Mouse (Mus musculus) liver, adult (tissue): ENCODE measurements around the gene Acot9.

ENCODE experiments used
- GATA4 ChIP-seq: IDR thresholded peaks from 2 replicates; pipeline ENCODE4 v1.6.1; 2014; ENCODE audit warnings: mild to moderate bottlenecking, low read length; ENCODE audit not compliant: insufficient replicate concordance

Gene Acot9

GRCm38 (mm10) chrX:155346249-155346648 is 84.0 kb downstream of the Acot9 start:
- no peak for TF ChIP-seq GATA4
